Mouse (Mus musculus) lung, adult 2 months (tissue): ENCODE measurements around the gene Tpra1. TPM values are rescaled to one million over a fixed set of nuclear protein-coding genes. Genes with fewer than 3 reads are reported as not detected.
A peak's percentile ranks its signal among the peaks of the same experiment; 100 is the strongest.

Experiments used
- DNase-seq: peaks from one replicate; pipeline ENCODE4 v3.0.0; 2022
- H3K4me1 ChIP-seq: fragments of 200-500 bp; 2 replicates; pipeline ENCODE4 v1.6.1; 2011; ENCODE audit warnings: low read length; ENCODE audit not compliant: control insufficient read depth, insufficient read depth
- H3K4me3 ChIP-seq: fragments of 200-500 bp; replicated peaks from 2 replicates; pipeline ENCODE3; 2011; ENCODE audit warnings: low read depth, mild to moderate bottlenecking, control low read depth, low read length; ENCODE audit errors: extremely low read depth
- CTCF ChIP-seq: fragments of 200-500 bp; IDR thresholded peaks from 2 replicates; pipeline ENCODE4 v1.5.1; 2011; ENCODE audit warnings: mild to moderate bottlenecking, low read length, control low read depth; ENCODE audit not compliant: insufficient read depth
- POLR2A ChIP-seq: fragments of 200-500 bp; IDR thresholded peaks from 2 replicates; pipeline ENCODE4 v1.6.1; 2011; ENCODE audit warnings: low read depth, mild to moderate bottlenecking, control low read depth, low read length, borderline replicate concordance; ENCODE audit errors: extremely low read depth
- WGBS: fragments of 180-500 bp; shearing (Covaris S2); methylation state at CpG from one replicate; pipeline ENCODE4 v1.1.7; 2018; 5-methylcytosine and 5-hydroxymethylcytosine counted together
- polyA plus RNA-seq: library from polyadenylated mRNA; depleted of rRNA; stranded (reverse); fragments of >200 nt; gene quantifications from 2 replicates; pipeline ENCODE4 v1.2.3, GENCODE M21; 2012

Gene Tpra1
- polyA plus RNA-seq, 1 experiment = 176 TPM

DNA sequence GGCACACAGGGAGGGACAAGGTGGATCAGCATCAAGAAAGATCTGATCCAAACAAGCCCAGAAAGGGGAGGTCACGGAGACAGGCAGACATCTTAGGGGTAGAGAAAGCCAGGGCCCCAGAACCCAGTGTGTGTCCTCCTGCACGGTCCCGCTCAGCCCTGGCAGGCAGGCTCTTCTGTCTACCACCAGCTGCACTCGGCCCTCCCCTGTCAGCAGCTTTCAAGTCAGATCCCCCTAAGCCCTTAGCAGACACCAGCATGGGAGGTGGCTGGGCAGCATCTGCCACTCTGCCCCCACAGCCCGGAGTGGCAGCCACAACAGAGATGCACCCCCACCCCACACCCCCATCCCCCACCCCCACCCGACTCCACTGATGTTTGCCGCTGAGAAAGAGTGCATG lies 29.2 kb upstream of the Tpra1 start:
- Histone ChIP-seq H3K4me1 (peaks cover 4% of the 10 kb centered on the region; the same call in 1 of the 2 replicates), H3K4me3 (no peak overlapping the region)
- no peak for TF ChIP-seq POLR2A
- no peak for TF ChIP-seq CTCF
- DNase-seq = no peak
- WGBS = 43% methylated on average over 7 of the region's 7 CpGs

DNA sequence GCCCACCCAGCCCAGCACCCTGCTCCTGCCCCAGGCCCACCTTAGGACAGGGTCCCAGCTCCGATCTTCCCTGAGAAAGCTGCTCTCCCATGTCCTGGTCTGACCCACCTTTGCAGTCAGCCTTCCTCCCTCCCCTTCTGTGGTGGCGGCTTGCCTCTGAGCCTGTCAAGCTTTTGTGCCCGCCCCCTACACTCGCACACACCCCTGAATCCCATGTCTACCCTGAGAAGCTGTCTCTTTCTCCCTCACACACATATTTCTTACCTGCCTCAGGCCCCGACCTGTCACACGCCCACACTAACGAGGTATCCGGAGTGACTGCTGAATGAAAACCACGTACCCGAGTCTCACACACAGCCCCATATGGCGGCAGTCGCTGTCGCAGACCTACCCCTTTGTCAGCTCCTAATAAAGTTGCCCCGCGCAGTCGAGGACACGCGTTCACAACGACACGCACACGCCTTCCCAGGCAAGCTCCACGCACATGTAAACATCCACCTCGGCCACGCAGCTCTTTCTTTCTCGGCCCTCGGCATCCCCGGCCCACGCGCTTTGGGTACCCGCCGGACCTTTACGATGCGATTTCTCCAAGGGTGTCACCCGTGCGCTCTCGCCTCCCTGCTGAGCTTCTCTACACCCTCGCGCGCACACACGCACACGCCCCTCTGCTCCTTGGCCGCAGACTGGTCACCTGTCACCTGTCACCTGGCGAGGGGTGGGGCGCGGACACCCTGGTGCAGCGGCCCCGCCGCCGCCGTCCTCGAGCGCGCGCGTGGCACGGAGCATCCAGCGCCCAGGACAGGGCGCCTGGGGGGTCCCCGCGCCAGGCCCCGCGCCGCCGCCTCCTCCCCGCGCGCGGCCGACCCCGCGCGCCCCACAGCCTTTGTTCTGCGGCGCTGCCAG lies 27.8 kb upstream of the Tpra1 start:
- 5% methylated on average over 74 of the region's 74 CpGs for WGBS
- TF ChIP-seq CTCF = no peak
- TF ChIP-seq POLR2A = no peak
- no peak for DNase-seq
- peaks cover 4% of the 10 kb centered on the region; the same call in 1 of the 2 replicates for H3K4me1 ChIP-seq
- peak overlapping the region; percentile 73 for H3K4me3 ChIP-seq

DNA sequence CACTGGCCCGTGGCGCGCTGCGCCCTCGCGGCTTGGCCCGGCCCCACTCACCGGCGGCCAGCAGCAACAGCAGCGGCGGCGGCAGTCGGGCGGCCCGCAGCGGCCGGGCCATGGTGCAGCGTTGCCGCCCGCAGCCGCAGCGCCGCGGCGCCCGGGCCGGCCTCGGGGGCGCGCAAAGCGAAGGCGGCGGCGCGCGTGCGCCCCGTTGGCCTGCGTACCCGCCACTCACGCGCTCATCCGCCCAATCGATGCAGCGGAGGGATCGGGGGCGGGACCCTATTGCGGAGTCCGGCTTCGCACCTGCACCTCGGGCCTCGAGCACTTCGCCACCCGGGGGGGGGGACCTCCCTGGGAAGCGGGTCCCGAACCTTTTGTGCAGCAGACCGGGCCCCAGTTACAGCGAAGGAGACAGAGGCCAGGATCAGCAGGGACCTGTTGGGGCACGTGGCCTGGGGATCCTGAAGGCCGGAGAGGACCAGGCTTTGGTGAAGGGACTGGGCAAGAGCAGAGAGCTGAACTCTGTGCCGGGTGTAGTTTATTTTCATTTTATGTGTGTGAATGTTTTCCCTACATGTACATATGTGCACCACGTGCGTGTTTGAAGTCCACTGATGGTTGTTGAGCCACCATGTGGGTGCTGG lies 27.1 kb upstream of the Tpra1 start, which contains the start of gene Podxl2:
TSS of gene Podxl2 (minus strand) at position 177 of the 641 bp plus-strand sequence.
- TF ChIP-seq POLR2A (no peak), CTCF (no peak)
- WGBS = 5% methylated on average over 63 of the region's 63 CpGs
- DNase-seq = peak; percentile 38
- Histone ChIP-seq H3K4me3 (peak within 1 kb of the TSS; percentile 73), H3K4me1 (peaks cover 4% of the 10 kb centered on the region; the same call in 1 of the 2 replicates)

DNA sequence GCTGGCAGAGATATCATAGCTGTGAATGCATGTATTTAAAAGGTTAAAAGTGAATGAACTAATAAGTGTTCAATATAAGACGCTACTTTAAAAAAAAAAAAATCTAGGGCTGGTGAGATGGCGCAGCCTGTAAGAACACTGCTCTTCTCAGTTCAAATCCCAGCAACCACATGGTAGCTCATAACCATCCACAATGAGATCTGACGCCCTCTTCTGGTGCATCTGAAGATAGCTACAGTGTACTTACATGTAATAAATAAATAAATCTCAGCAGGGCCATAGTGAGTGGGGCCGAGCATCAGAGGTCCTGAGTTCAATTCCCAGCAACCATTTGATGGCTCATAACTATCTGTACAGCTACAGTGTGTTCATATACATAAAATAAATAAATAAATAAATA lies 22.6 kb upstream of the Tpra1 start:
- no peak for TF ChIP-seq POLR2A
- TF ChIP-seq CTCF = no peak
- WGBS = 68% methylated on average over 4 of the region's 4 CpGs
- DNase-seq = no peak
- Histone ChIP-seq H3K4me1 (no peaks in the 10 kb centered on the region; the same call in 1 of the 2 replicates), H3K4me3 (no peak overlapping the region)

DNA sequence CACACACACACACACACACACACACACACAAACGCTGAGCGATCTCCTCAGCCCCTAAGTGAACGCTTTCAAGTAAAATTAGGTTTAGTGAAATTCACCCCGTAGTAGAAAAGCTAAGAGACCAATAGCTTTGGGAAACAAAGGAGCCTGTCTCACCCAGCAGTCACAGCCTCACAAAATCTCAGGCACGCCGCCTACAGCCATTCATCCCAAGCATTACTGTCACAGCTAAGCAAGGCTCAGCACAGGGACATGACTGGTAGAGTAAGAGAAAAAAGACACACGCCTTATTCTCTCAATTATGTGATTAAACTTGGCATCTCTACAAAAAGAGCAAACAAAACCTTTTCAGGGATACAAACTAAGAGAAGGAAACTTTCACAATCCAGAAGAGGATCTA lies 20.7 kb upstream of the Tpra1 start:
- TF ChIP-seq CTCF (no peak), POLR2A (no peak)
- no peaks in the 10 kb centered on the region for H3K4me1 ChIP-seq
- H3K4me3 ChIP-seq = no peak overlapping the region
- WGBS = 89% methylated on average over 7 of the region's 7 CpGs
- no peak for DNase-seq

DNA sequence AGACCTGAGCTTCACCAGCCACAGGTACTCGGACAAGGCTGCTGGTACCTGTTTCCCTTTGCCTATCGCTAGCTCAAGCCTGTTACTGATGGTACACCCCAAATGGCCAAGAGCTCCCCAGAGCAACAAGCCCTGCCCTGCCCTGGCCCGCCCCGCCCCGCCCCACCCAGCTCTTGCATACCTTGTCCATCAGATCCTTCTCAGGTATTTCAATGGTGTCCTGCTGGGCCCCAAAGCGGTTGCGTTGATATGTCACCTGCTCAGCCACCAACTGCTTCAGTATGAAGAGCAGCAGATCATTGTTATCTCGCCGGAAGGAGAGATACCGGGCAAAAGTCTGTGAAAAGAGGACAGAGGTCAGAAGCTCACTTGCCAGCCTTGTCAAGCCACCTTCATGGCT lies 17.9 kb upstream of the Tpra1 start:
- H3K4me3 ChIP-seq = no peak overlapping the region
- no peaks in the 10 kb centered on the region for H3K4me1 ChIP-seq
- WGBS = 93% methylated on average over 10 of the region's 10 CpGs
- TF ChIP-seq POLR2A (no peak), CTCF (no peak)
- no peak for DNase-seq

DNA sequence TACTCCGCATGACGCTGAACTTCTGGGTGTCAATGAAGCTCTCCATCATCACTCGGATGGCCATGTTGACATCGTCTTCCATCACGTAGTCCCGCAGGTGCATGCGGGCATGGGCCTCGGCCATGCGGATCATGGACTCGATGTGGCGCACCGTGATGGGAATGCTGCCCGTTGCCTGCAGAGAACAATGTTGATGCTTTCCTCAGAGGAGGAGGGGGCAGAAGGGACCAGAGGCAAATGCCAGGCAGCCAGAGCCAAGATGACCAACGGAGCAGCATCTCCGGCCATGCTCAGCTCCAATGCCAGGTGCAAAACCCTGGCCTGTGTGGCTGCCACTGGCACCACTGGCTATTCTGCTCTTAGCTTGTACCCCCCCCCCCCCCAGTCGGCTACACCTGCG lies 17.4 kb upstream of the Tpra1 start:
- 96% methylated on average over 17 of the region's 17 CpGs for WGBS
- TF ChIP-seq POLR2A (no peak), CTCF (no peak)
- DNase-seq = no peak
- Histone ChIP-seq H3K4me3 (no peak overlapping the region), H3K4me1 (no peaks in the 10 kb centered on the region)

DNA sequence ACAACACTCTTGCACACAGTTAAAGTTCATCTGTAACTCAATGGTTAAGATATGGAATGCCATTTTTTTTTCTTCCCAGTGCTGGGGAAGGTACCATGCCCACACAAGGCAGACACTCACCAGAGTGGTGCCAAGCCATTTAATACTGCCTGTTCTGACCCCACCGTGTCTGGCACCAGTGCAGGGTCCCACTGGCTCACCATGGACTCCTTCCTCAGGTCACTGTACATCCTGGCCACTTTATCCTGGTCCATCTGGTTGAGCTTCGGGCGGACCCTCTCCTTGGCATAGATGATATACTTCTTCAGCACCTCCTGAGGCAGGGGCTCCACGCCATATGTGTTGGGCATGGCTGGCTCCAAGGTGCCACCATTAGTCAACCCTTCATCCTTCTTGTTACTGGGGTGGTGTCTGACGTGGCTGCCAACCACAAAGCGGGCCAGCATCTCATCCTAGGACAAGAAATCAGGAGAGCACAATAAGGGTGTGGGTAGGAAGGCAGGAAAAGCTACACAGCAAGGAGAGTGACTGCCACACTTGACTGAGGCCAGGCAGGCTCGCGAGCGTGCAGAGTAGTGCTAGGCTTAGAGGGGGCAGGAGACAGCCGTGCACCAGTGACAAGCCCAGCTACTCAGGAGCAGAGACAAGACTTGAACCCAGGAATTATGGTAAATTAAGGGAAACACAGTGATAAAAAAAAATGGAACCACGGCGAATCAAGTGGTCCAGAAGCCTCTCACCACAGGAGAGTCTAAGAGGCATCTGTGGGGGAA lies 16.2 kb upstream of the Tpra1 start:
- WGBS = 94% methylated on average over 12 of the region's 12 CpGs
- no peak for DNase-seq
- H3K4me1 ChIP-seq = no peaks in the 10 kb centered on the region
- TF ChIP-seq POLR2A (no peak), CTCF (no peak)
- H3K4me3 ChIP-seq = no peak overlapping the region

DNA sequence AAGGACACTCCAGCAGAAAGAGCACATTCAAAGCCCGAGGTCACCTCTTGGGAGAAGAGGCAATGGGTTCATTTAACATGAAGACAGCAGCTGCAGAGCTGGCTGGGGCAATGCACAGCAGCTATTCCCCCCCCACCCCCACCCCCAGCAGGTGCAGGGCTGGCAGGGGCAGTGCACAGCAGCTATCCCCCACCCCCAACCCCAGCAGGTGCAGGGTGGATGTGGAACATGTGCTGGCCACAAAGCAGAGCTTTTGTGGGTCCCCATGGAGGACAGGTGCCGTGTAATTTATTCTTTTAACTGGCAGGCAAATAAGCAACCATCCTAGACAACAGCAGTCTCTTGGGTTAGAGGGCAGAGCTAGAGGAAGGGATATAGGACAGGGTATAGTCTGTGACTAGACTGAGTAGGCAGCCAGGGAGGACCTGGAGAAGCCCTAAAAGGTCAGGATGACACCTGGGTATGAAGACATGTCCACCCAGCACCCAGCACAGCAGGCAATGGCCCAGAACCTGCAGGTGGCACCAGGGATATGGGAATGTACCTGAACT lies 15.6 kb upstream of the Tpra1 start:
- TF ChIP-seq POLR2A (no peak), CTCF (no peak)
- Histone ChIP-seq H3K4me3 (no peak overlapping the region), H3K4me1 (no peaks in the 10 kb centered on the region)
- no peak for DNase-seq
- WGBS = 72% methylated on average over 2 of the region's 2 CpGs
